Mouse (Mus musculus) embryo, embryonic 10 days (tissue): ENCODE measurements around the gene Creb3l2.
"Not testable (repeated sequence)": the region's sequence is repeated elsewhere in the genome, so short reads cannot be mapped to it uniquely, and the experiment has no call there.

ENCODE experiments used
- DNase-seq: peaks from one replicate; pipeline ENCODE4 v3.0.0-alpha.2; 2015; ENCODE audit warnings: low spot score

The Creb3l2 gene

DNA sequence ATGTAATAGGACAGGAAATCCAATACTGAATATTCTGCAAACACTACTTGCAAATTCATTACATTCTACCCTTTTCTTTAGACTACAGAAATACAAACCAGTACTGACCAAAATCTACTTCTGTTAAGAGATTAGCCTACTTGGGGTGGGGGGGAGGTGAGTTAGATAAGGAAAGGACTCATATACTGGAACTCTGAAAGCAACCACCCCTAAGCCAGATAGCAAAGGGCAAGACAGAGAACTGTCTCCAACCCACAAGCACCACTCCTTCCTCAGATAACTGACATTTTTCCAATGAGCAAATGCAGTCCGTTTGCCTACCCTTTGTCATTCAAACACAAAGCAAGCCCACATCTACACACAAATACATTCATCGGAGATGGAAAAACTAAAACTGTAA lies 32.1 kb downstream of the Creb3l2 start:
- no peak for DNase-seq

DNA sequence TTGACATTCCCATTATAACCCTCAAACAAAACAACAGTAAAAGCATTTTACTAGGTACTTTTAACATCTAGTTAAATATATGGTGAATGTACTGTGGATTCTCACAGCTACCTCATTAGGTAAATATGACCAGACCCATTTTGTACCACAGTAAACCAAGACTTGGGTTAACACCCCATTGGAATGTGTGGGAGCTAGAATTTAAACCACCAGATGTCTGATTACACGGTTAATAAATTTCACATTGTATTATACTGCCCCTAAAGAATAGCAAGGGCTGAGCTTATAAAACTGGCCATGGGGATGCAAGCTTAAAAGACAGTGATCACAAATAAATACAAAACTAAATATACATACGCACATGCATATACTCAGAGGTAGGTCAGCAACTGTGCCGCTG lies 34.1 kb downstream of the Creb3l2 start:
- no peak for DNase-seq

DNA sequence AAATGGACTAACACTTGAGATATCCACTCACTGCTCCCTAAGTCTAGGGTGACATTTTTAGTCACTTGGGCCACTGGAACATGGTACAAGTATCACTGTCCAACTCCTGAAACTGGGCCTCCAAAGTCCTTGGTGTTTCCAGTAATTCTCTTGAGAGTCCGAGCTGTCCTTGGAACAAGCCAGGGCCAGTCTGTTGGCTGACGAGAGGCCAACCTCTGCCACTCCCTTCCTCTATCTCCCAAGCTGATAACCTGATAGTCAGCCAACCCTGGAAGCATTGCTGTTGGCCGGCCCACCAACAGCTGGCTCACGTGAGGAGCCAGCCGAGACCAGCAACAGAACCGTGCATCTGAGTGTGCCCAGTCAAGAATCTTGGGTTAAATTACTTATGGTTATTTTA lies 35.0 kb downstream of the Creb3l2 start:
- no peak for DNase-seq

DNA sequence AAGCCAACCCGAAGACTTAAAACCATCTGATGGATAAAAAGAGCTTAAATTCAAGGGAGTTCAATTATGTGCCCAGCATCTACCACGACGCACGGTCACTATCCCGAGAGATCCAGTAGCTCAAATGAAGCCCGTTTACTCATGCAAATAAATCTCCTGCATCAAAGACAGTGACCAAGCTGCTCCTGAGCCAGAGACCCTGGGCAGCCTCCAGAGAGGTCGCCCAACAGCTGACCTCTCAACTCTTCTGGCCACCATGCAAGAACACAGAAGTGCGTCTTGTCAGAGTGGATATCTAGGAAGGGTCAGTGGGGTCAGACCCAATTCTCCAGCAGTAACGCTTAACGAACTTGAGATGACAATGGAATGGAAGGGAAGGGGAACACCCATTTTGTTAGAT lies 35.9 kb downstream of the Creb3l2 start:
- peak; percentile 42 for DNase-seq

DNA sequence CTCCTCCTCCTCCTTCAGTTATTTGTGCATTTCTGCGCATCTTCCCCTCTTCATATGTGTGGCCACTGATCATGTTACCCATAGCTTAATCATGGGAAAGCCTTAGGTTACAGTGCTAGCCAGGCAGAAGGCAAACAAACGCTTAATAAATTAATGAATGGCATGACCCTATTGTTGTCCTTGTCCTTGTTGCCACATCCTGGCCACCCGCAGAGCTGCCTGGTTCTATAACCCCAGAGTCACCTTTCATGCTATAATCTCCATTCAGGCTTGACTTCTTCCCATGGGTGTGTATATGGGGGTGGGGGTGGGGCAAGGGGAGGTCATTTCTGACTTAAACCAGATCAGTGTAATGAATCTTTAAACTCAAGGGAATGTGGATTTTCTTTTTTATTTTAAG lies 37.6 kb downstream of the Creb3l2 start:
- peak; percentile 31 for DNase-seq

DNA sequence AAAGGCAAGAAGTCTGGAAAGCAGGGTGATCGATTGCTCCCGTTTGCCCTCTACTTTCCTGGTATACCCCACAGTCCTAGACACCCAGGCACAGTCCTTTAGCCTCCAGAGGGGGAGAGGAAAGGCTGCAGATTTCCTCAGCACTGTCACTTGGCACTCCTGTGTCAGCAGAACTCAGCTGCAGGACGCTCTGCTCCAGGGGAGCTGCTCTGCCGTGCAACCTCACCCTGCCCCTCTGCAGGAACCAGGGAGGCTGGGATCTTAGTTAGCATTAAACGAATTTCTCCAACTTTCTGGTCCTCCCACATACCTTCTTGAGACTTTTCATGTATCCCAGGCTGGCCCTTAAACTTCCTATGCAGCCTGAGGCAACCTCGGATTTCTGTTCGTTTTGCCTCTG lies 40.0 kb downstream of the Creb3l2 start:
- no peak for DNase-seq

DNA sequence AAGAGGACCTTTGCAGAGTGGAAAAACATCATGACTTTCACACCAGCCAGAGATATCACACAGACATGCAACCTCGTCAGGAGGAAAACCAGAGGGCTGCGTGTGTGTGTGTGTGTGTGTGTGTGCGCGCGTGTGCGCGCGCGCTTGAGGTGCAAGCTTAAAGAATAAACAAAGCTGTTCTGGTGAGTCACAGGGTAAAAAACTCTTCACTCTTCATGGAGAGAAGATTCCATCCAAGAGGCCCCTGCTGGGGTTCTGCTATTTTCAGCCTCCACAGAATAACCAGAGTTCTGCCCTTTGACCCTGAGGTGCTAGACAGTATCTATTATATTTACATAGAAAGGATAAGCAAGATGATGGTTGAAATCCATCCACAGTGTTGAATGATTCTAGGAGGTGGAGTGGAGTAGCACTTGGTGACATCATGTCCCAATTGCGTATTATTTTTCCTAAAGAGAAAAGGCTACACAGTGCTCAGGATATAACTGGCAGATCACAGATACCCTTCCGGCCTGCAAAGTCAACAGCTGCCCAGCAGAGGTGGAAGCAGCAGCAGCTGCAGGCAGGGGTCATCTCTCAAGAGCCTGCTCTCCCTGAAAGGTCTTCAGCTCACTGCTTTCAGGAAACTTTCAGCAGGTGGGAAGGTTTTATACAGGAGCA lies 41.0 kb downstream of the Creb3l2 start:
- DNase-seq: peak; percentile 49

DNA sequence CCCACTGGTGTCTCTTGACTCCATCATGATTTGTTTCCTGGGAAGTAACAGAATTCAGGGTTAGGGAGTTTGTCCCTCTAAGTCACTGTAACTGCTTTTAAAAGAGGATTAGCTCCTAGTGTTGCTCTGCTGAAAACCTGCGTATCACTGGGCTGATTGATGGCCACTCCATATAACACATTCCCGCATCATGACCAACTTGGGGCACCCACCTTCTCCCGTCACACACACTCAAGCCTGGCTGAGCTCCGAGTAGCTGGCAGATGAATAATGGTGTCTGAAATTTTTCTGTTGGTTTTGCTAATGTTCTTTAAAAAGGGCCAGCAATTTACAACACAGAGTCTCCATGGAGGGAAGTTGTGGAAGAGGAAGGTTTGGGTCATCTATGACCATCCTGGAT lies 41.8 kb downstream of the Creb3l2 start:
- no peak for DNase-seq

DNA sequence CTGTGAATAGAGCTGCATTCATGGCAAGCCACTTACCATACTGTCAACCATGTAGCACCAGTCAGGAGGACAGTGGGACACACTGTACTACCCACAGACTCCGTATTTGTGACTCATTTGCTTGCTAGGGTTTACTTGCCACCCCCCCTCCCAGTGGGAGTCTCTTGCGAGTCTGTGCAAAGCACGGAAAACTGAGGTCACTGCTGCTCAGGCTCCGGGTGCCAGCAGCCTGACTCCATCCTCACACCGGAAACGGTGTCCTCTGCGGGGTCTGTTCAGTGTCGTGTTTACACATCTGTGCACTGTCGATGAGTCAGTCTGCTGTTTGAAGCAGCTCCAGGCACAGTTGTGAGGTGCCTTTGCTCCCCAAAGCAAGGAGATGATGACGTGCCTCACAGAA lies 43.0 kb downstream of the Creb3l2 start:
- no peak for DNase-seq

DNA sequence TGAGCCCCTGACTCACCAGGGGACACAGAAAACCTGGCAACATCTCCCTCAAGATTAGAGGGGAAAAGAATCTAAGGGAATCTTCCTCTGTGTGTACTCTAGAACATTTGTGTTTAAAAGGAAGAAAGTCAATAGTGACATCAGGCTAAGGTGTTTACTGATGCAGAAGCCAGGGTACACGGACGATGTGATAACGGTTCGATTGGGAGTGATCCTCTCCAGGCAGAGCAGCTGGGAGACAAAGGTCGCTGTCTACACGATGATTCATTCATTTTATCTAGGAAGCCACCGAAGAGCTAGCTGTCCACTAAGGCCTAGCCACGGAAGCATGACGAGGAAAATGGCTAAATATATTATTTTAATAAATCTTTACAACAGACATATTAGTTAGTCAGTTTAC lies 44.0 kb downstream of the Creb3l2 start:
- DNase-seq: no peak

DNA sequence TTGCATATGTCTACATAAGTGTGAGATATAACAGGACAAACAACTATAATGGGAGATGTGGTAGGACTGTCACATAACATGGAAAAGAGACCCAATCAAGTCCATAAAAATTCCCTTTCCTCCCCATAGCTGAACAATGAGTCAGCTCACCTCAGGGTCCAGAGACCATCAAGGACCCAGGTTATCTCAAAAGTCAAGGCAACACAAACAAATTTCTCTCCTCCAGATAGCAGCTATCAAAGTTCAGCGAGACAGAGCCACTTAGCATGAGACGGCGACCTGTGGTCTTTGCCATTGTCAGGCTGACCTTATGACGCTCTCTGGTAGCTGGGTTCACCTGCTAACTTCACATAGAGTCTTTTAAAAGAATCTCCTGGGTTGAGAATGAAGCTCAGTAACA lies 44.7 kb downstream of the Creb3l2 start:
- DNase-seq: no peak

DNA sequence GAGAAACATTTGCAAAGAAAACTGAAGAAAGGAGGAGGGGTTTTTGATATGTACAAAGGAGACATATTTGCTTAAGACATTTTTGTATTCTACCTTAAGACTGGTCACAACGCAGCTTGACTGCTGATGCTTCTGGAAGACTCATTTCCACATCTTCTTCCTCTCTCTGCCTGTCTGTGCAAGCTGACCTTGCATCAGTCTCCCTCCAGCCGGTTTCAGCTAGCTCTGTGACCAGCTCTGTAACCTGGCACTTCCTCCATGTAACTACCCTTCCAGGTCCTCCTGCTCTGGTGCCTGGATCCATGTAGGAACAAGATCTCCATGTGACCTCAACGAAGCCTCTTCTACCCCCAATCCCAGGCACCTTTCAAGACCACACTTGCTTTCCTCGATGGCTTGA lies 45.8 kb downstream of the Creb3l2 start:
- DNase-seq: no peak

DNA sequence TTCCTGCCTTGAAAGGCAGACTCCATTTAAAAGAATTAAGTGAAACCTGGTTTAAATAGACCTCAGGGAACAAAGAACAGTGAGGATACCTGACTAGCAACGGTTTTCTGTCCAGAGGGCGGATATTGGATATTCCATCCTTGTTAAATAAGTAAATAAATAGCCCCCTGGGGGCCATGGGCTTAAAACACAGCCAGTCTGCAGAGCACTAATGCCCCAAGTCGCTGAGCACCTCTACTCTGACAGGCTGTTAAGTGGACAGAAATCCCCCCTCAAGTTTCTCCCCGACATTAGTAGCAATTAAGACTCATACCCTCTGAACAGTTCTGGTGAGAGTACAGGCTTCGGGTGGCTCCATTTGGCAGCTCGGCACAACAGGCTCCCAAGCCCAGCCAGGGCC lies 48.7 kb downstream of the Creb3l2 start:
- no peak for DNase-seq

DNA sequence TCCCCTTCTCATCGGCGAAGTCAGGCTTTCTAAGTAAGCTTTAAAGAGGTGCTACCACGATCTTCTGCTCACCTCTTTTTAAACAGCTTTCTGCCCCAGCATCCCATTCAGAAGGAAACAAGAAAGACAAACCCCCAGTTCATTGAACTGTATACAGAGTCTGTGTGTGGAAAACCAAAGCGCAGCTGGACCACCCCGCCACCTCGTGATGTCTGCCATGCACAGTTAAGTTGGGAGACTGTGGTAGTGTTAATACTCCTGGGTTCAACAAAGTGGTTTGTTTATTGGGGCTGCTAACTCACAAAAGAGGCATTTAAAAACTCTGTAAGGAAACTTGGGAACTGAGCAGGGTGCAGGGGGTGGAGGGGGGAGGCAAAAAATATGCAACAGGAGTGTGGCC lies 49.7 kb downstream of the Creb3l2 start:
- no peak for DNase-seq

DNA sequence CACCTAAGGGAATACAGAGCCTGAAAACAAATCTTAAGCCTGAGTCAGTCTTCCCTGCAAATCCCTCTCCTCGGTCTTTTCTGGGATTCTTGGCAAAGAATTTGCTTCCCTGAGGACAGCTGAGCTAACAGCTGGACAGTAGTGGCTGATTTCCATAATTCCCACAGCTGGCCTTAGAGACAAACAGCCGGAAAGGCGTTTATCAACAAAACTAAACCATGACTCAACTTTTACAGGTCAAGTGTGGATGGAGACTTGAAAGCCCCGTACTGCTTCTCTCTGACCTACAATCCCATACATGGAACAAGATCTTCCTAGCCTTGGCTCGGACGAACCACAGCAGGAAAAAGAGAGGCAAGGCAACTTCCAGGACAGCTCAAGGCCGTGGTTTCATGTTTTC lies 50.6 kb downstream of the Creb3l2 start:
- no peak for DNase-seq

DNA sequence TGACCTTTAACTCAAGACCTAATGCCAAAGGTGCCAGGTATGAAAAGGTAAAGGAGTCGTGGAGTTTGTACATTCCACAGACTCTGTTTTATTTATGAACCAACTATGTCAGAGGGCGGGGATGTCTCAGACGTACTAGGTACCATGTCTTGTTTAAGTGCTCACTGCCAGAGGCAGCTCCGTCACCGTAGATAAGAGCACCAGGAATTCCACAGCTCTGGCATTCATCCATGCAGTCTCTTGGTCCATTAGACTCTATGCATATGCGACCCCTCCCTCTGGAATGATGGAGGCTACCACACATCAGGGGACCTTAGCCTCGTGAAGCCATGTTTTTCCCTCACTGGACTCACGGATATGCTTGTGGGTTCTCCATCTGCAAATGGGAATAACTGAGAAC lies 53.0 kb downstream of the Creb3l2 start:
- no peak for DNase-seq

DNA sequence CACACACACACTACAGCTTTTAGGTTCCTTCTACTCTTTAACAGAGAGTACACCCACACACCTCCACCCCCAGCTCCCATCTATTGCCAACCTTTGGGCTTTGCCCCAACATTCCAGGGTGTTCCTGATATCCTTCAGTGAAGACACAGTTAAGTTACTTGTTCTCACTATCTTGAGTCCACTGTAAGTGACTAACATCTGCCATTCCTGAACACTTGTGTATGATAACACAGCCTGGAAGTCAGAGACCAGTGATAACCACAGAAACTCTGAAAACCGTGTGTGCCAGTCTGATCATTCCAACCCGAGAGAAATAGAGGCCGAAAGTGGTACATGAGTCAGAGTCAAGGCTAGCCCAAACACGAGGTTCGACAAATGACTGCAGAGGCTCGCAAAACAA lies 53.4 kb downstream of the Creb3l2 start:
- DNase-seq: no peak

DNA sequence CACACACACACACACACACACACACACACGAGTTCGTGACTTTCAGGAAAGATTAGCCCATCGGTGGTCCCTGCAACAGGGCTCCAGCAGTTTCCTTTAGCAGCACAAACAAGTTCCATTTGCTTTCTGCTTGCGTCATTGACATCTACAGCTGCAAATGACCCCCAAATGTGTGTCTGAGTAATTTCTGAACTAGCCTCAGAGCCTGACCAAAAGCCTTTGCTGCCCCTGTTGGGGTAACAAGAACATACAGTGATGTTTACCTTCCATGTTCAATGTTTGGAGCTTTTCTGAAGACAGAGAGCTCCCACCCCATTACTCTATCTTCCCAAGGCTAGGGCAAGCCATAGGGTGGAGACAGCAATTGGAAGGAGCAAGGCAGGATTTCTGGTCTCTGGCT lies 54.7 kb downstream of the Creb3l2 start:
- no peak for DNase-seq

DNA sequence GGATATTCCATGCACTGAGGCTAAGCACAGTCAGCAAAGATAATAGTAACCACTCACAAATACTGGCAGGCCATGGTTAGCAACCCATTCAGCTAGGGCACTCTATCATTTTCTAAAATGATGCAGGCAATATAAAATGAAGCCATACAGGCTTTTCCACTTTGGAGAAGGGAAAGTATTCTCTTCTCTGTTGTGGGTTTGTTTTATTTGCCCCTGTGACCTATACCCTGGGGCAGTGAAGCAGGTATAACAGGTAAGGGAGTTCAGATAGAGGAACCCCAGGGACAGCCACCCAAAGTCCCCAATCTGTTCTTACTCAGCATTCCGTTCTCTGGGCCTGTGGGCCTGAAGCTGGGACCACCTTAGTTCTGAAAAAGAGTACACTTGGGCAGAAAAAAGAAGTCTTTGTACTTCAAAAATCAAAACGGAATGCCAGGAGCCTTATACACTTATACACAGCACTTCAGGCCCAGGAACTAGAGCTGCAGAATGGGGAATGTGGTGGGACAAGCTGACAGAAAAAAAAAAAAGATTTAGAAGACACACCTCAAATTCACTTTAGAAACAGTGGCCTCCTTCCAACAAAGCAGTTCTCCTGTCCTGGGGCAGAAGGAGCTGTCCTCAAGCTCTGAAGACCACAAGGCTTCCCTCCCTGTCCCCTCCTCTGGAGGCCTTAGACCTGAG lies 56.2 kb downstream of the Creb3l2 start:
- no peak for DNase-seq

DNA sequence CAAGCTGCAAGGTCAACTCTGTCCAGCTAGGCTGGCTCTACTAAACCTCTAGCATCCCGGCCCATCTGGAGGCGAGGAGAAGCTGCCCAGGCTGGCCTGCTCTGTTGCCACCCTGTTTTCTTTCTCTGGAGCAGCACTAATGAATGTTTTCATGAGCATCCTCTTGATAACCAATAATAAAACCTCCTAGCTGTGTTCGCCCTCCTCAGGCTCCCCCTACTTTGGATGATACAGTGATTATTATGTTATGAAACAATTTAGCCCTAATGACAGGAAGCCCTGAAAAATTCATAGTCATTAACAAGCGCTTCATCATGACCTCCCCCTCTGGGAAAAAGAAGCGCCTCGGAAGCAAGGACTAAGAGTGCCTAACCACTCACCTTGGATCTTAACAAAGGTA lies 59.2 kb downstream of the Creb3l2 start:
- no peak for DNase-seq

DNA sequence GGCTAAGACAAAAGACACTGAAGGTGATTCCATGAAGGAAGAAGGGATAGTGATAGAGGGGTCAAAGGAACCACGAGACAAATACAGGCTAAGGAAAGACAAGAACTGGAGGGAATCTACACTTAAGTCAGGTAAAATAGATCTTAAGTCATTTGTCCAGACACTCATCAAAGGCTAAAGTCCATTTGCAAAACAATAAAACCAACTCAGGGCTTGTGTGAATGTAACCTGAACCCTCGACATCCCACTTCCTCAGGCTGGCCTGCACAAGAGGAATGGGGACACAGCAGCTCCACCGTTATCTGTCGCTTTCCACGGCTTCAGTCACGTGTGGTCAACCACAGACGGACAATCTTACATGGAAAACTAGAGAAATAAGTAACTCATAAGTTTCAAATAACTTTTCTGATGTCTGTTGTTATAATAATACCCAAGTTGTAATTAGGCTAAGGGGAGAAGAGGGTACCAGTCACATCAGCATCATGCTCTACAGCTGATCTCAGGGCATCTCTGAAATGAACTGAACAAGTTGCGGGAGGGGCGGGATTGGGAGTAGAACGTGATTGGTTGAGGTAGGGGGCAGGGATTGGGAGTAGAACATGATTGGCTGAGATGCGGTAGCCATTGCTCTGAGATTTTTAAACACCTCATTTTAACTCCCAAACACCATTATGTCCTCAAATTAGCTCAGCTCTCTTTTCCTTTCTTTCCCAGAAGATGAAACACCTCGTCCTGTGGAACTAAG lies 63.9 kb downstream of the Creb3l2 start:
- no peak for DNase-seq

DNA sequence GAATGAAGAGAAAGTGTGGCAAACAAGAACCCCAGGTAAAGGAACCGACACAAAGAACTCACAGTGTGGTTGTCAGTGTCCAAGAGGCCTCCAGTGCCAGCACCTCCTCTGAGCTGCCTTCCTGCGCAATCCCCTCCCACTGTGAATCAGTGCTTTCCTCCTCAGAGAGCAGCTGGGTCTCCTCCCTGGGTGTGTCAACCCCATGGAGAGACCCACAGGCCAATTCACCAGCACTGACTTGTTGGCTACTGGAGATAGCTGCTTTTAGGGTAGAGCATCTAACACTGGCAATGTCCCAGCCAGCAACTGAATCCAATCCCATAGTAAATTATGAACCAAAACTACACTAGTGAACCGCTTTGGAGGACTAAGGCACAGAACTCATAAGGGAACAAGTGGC lies 64.6 kb downstream of the Creb3l2 start:
- DNase-seq: not testable (repeated sequence)

DNA sequence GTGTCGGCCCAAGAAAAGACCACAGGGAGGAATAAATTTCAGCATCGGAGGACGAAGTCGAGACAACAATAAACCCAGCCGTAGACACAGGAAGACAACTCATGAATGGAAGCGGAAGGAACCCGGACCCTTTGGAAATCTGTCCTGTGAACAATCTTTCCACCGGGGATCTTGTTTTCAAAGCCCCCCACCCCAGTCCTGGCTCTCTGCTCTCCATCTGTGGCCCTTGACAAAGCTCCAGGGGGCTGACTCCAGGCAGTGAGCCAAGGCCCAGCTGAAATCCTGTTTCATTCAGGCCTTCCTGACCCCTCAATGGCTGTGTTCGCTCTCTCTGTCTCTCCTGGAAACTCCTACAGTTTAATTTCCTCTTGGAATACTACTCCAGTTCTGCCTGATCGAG lies 66.5 kb downstream of the Creb3l2 start:
- DNase-seq: no peak

DNA sequence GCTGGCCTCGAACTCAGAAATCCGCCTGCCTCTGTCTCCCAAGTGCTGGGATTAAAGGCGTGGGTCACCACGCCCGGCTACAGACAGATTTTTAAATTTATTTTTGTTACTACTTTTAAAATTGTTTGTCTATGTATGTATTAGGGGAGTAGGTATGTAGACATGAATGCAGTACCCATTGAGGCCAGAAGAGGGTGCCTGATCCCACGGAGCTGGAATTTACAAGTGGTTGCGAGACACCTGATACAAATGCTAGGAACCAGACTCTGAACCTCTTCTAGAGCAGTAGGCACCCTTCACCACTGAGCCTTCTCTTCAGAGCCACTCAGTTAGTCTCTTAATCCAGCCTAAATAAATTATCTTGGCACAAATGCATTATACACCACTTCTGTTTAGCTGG lies 70.6 kb downstream of the Creb3l2 start:
- no peak for DNase-seq
